Comparison of ENCODE assay signal across 8 mouse cellular contexts in the genomic region with DNA sequence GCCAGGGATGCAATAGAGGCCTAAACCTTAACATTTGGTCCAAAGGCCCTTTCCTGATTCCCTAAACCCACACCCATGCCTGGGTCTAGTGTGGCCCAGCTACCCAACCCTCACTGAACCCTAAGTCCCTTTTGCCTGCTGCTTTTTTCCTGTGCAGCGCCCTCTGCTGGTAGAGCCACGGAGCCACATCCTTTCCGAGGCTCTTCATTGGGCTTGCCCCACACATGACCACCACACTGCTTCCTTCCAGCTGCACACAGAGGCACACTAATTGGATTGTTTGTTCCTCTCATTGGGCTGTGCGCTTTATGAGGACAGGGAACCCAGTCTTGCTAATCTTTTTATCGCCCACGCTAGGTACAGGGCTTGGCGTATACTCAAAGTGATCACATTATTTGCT.
DNase-seq lines count a peak whose midpoint lies in the region; ATAC-seq lines count a peak whose summit lies in the region.

No protein-coding gene starts in this region.

- no peaks in the 10 kb centered on the region for H3K36me3 ChIP-seq in neural tube, embryonic 15.5 days

- no peaks in the 10 kb centered on the region for H3K27me3 ChIP-seq in neural tube, embryonic 15.5 days (replicated peaks)

- H3K9ac ChIP-seq in neural tube, embryonic 15.5 days (replicated peaks) = no peak overlapping the region

- H3K4me3 ChIP-seq in neural tube, embryonic 15.5 days (replicated peaks) = no peak overlapping the region

- ATAC-seq in neural tube, embryonic 15.5 days (ENCODE audit: low FRiP score) = no peak
- ATAC-seq in megakaryocyte progenitor cell, adult 5-6 weeks (replicated peaks; ENCODE audit: poor library complexity) = peak; percentile 87

- H3K4me2 ChIP-seq in neural tube, embryonic 15.5 days = no peak overlapping the region

- peak; percentile 22 to 59 for DNase-seq in cerebellum, postnatal 14 days
- DNase-seq in cerebellum, adult 11 months = no peak
- peak; percentile 55 for DNase-seq in neural tube, embryonic 10.5 days (ENCODE audit: extremely low spot score, low spot score)
- DNase-seq in embryo, embryonic 11.5 days (ENCODE audit: low read depth, low spot score) = peak; percentile 34
- peak; percentile 52 for DNase-seq in thymus, postnatal 25 days
- no peak for DNase-seq in layer of hippocampus, postnatal 36 days

- 42% methylated on average over 7 of the region's 7 CpGs for WGBS in neural tube, embryonic 15.5 days

- no peak overlapping the region for H3K27ac ChIP-seq in neural tube, embryonic 15.5 days (replicated peaks)

- H3K4me1 ChIP-seq in neural tube, embryonic 15.5 days = no peaks in the 10 kb centered on the region

- no peaks in the 10 kb centered on the region for H3K9me3 ChIP-seq in neural tube, embryonic 15.5 days (replicated peaks)

Comparison
In these comparisons a context has a peak if more than half of its experiments do, and no peak if none do; other contexts are left out.
1. DNase-seq: peak in cerebellum, postnatal 14 days (2 of 2), neural tube, embryonic 10.5 days (single experiment), embryo, embryonic 11.5 days (single experiment) and thymus, postnatal 25 days (single experiment); none in cerebellum, adult 11 months (single experiment) and layer of hippocampus, postnatal 36 days (0 of 2).